Mouse (Mus musculus) midbrain, embryonic 16.5 days (tissue): ENCODE data around the gene Jmjd7. TPM values are rescaled to one million over a fixed set of nuclear protein-coding genes. Genes with fewer than 3 reads are reported as not detected.

Source experiments
- ATAC-seq: fragments of 200-750 bp; cut with Nextera tagmentation; 2 replicates; pipeline ENCODE4 v1.8.0; 2017; ENCODE audit warnings: moderate TSS enrichment
- H3K27ac ChIP-seq: fragments of 300-500 bp; sonication (generic); 2 replicates; pipeline ENCODE4 v1.5.1; 2014; ENCODE audit warnings: mild to moderate bottlenecking, low read length, mixed read lengths
- H3K27me3 ChIP-seq: fragments of 300-500 bp; sonication (generic); 2 replicates; pipeline ENCODE4 v1.6.1; 2014; ENCODE audit warnings: low read depth, low read length, mixed read lengths; ENCODE audit not compliant: control insufficient read depth, insufficient read depth
- H3K36me3 ChIP-seq: fragments of 300-500 bp; sonication (generic); 2 replicates; pipeline ENCODE4 v1.6.1; 2014; ENCODE audit warnings: mild to moderate bottlenecking, low read length, moderate library complexity, mixed read lengths; ENCODE audit not compliant: control insufficient read depth, insufficient read depth
- H3K4me1 ChIP-seq: fragments of 300-500 bp; sonication (generic); 2 replicates; pipeline ENCODE4 v1.6.1; 2014; ENCODE audit warnings: mild to moderate bottlenecking, low read length, mixed read lengths; ENCODE audit not compliant: control insufficient read depth, insufficient read depth
- H3K4me2 ChIP-seq: fragments of 300-500 bp; sonication (generic); 2 replicates; pipeline ENCODE4 v1.6.1; 2014; ENCODE audit warnings: mild to moderate bottlenecking, low read length, mixed read lengths
- H3K4me3 ChIP-seq: fragments of 300-500 bp; sonication (generic); 2 replicates; pipeline ENCODE4 v1.5.1; 2014; ENCODE audit warnings: low read depth, mild to moderate bottlenecking, low read length, moderate library complexity, mixed read lengths
- H3K9ac ChIP-seq: fragments of 300-500 bp; sonication (generic); 2 replicates; pipeline ENCODE4 v1.6.1; 2014; ENCODE audit warnings: low read depth, low read length, mixed read lengths
- H3K9me3 ChIP-seq: fragments of 300-500 bp; sonication (generic); replicated peaks from 2 replicates; pipeline ENCODE4 v1.6.1; 2014; ENCODE audit warnings: mild to moderate bottlenecking, low read length, mixed read lengths; ENCODE audit not compliant: control insufficient read depth, poor library complexity, severe bottlenecking
- WGBS: fragments of 180-500 bp; shearing (Covaris S2); extraction: QIAGEN DNeasy Blood & Tissue Kit; methylation state at CpG from one replicate; pipeline ENCODE4 v1.1.7; 2014; 5-methylcytosine and 5-hydroxymethylcytosine counted together
- polyA plus RNA-seq: library from polyadenylated mRNA; unstranded; fragments of >200 nt; fragmentation: Nextera tagmentation; extraction: Ambion mirVana; gene quantifications from 2 replicates; pipeline ENCODE4 v1.2.1, GENCODE M21; 2015

Gene Jmjd7
- polyA plus RNA-seq, 1 experiment from 2014 or later = 16.7 TPM

- ATAC-seq = no peak
- no peak overlapping the region for H3K4me2 ChIP-seq
- no peak overlapping the region for H3K27ac ChIP-seq
- no peaks in the 10 kb centered on the region for H3K4me1 ChIP-seq
- no peak overlapping the region for H3K9ac ChIP-seq
- no peaks in the 10 kb centered on the region for H3K36me3 ChIP-seq
- no peaks in the 10 kb centered on the region for H3K27me3 ChIP-seq
- no peaks in the 10 kb centered on the region for H3K9me3 ChIP-seq
- H3K4me3 ChIP-seq = no peak overlapping the region
- WGBS = 76% methylated on average over 8 of the region's 8 CpGs
Measured at GRCm38 (mm10) chr2:120062248-120062647, 35.0 kb downstream of the Jmjd7 start.

GRCm38 (mm10) chr2:120064639-120065038, 37.4 kb downstream of the Jmjd7 start:
- 0 out of 2 replicates have a peak, but pooled peaks cover 2% of the 10 kb centered on the region for H3K4me1 ChIP-seq
- no peaks in the 10 kb centered on the region for H3K9me3 ChIP-seq
- H3K9ac ChIP-seq = no peak overlapping the region
- 89% methylated on average over 6 of the region's 6 CpGs for WGBS
- no peak overlapping the region for H3K27ac ChIP-seq
- H3K4me3 ChIP-seq = no peak overlapping the region
- no peak overlapping the region for H3K4me2 ChIP-seq
- no peaks in the 10 kb centered on the region for H3K36me3 ChIP-seq
- H3K27me3 ChIP-seq = no peaks in the 10 kb centered on the region
- ATAC-seq = no peak

DNA sequence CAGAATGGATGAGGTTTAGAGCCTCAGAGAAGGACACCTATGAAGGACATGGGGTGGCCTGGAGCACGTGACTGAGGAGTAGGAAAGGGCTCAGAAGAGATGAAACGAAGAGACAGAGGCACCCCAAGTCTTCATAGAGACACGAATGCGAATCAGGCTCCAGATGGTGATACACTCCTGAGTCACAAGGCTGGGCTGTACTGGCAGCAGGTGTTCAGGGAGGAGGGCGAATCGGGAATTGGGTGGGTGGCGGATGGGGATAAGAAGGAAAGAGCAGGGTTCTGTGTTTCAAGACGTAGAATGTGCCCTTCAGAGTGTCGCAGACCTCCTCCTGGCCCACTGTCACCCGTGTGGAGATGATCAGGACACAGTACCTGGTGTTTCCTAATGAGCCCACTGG, 38.0 kb downstream of the Jmjd7 start:
- WGBS = 92% methylated on average over 10 of the region's 10 CpGs
- no peaks in the 10 kb centered on the region for H3K27me3 ChIP-seq
- no peaks in the 10 kb centered on the region for H3K9me3 ChIP-seq
- H3K4me1 ChIP-seq = 0 out of 2 replicates have a peak, but pooled peaks cover 2% of the 10 kb centered on the region
- H3K4me3 ChIP-seq = no peak overlapping the region
- H3K36me3 ChIP-seq = no peaks in the 10 kb centered on the region
- ATAC-seq = no peak
- no peak overlapping the region for H3K4me2 ChIP-seq
- no peak overlapping the region for H3K27ac ChIP-seq
- H3K9ac ChIP-seq = no peak overlapping the region

- H3K27ac ChIP-seq = no peak overlapping the region
- no peaks in the 10 kb centered on the region for H3K27me3 ChIP-seq
- H3K9me3 ChIP-seq = no peaks in the 10 kb centered on the region
- no peak overlapping the region for H3K4me3 ChIP-seq
- no peaks in the 10 kb centered on the region for H3K36me3 ChIP-seq
- H3K4me2 ChIP-seq = no peak overlapping the region
- no peak overlapping the region for H3K9ac ChIP-seq
- 0 out of 2 replicates have a peak, but pooled peaks cover 2% of the 10 kb centered on the region for H3K4me1 ChIP-seq
- ATAC-seq = no peak
- WGBS = 75% methylated on average over 3 of the region's 3 CpGs
Measured at GRCm38 (mm10) chr2:120066224-120066623, 38.9 kb downstream of the Jmjd7 start.

GRCm38 (mm10) chr2:120068555-120069465, 41.5 kb downstream of the Jmjd7 start:
- ATAC-seq = peak; percentile 47
- WGBS = 34% methylated on average over 16 of the region's 16 CpGs
- no peaks in the 10 kb centered on the region for H3K9me3 ChIP-seq

DNA sequence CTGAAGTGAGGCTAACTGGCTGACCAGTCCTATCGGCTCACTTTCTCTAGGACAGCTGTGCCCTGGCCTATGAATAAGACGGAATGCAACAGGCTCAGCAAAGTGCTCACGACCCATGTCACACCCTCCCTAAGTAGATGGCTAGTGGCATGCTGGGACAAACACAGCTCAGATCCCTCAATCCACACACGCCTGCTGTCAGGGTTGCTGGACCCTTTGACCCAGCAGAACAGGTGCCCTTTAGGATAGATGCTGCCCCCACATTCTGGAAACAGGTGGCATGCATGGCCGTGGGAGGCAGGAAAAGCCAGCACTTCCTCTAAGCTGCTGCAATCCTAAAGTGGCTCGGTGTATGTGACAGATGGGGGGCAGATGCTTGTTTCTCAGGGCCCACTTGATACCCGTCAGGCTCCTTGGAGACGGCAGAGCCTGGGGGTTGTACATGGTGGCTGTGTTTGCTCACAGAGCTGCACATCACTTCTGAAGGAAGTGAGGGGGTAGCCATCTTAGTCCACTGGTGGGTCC, 42.2 kb downstream of the Jmjd7 start:
- Histone ChIP-seq H3K9ac (no peak overlapping the region), H3K9me3 (no peaks in the 10 kb centered on the region), H3K4me3 (no peak overlapping the region), H3K27me3 (no peaks in the 10 kb centered on the region), H3K36me3 (no peaks in the 10 kb centered on the region), H3K27ac (no peak overlapping the region), H3K4me1 (0 out of 2 replicates have a peak, but pooled peaks cover 2% of the 10 kb centered on the region), H3K4me2 (no peak overlapping the region)
- no peak for ATAC-seq
- 69% methylated on average over 8 of the region's 8 CpGs for WGBS

More at GRCm38 (mm10) chr2:120068555-120069465, 41.5 kb downstream of the Jmjd7 start:
- H3K4me3 ChIP-seq = no peak overlapping the region
- H3K27ac ChIP-seq = no peak overlapping the region
- 0 out of 2 replicates have a peak overlapping the region, but pooled peaks have one; percentile 12 for H3K4me2 ChIP-seq
- H3K27me3 ChIP-seq = no peaks in the 10 kb centered on the region
- no peak overlapping the region; the same call in 1 of the 2 replicates for H3K9ac ChIP-seq
- H3K4me1 ChIP-seq = 0 out of 2 replicates have a peak, but pooled peaks cover 2% of the 10 kb centered on the region
- H3K36me3 ChIP-seq = no peaks in the 10 kb centered on the region

- no peaks in the 10 kb centered on the region for H3K36me3 ChIP-seq
- no peak overlapping the region for H3K27ac ChIP-seq
- H3K9ac ChIP-seq = no peak overlapping the region
- no peak overlapping the region for H3K4me3 ChIP-seq
- no peaks in the 10 kb centered on the region for H3K9me3 ChIP-seq
- ATAC-seq = no peak
- peaks cover 13% of the 10 kb centered on the region for H3K27me3 ChIP-seq
- peaks cover 5% of the 10 kb centered on the region for H3K4me1 ChIP-seq
- H3K4me2 ChIP-seq = no peak overlapping the region
- 92% methylated on average over 4 of the region's 4 CpGs for WGBS
Measured at GRCm38 (mm10) chr2:120074096-120074495, 46.8 kb downstream of the Jmjd7 start.

GRCm38 (mm10) chr2:120076076-120076705, 48.9 kb downstream of the Jmjd7 start:
- H3K27me3 ChIP-seq = peaks cover 13% of the 10 kb centered on the region
- no peak overlapping the region for H3K27ac ChIP-seq
- ATAC-seq = peak; percentile 87
- peak overlapping the region; percentile 77 for H3K4me2 ChIP-seq
- no peaks in the 10 kb centered on the region for H3K36me3 ChIP-seq
- H3K9me3 ChIP-seq = no peaks in the 10 kb centered on the region
- H3K4me3 ChIP-seq = peak overlapping the region; percentile 43
- H3K4me1 ChIP-seq = peaks cover 5% of the 10 kb centered on the region
- H3K9ac ChIP-seq = peak overlapping the region; percentile 56; the same call in 1 of the 2 replicates
- WGBS = 2% methylated on average over 36 of the region's 36 CpGs
